Mouse (Mus musculus): ENCODE data around the gene Dact3. TPM values are rescaled to one million over a fixed set of nuclear protein-coding genes. Genes with fewer than 3 reads are reported as not detected.

Gene Dact3
- total RNA-seq (2021) = 1 to 10 TPM; 5.7 to 7.0 TPM
- long read RNA-seq, experiment 1, transcript Dact3-201 (4 exons, 2,989 nt) = major isoform, 18 of 19 reads
- long read RNA-seq, experiment 1, partial matches to known transcripts = 0 of 19 reads
- long read RNA-seq, experiment 1, other reads (novel, unspliced or antisense) = 1 of 19 reads
- long read RNA-seq, experiment 2, transcript Dact3-201 (4 exons, 2,989 nt) = major isoform, 10 of 16 reads
- long read RNA-seq, experiment 2, partial matches to known transcripts = 5 of 16 reads
- long read RNA-seq, experiment 2, other reads (novel, unspliced or antisense) = 1 of 16 reads

DNA sequence AGATGAGACGGTGACA is at the start of gene Dact3:
TSS of gene Dact3 (plus strand) at position 8 of the 16 bp plus-strand sequence.
- no peak for DNase-seq

DNA sequence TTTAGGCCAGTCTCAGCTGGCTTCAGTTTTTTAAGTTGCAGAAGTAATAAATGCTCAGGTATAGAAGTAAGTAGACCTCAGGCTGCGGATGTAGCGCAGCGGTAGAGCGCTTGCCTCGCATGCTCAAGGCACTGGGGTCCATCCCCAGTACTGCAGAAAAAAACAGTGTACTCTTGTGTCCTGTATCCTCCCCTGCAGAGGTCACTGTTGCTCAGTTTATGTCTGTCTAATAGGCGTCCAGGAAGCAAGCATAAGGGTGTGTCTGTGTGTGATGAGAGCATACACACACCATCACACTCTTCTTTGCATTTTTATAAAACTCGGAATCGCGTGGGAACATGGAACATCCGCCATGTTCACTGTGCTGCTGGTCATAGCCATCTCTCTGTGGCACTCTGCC is 49.3 kb upstream of the Dact3 start:
- DNase-seq = no peak

DNA sequence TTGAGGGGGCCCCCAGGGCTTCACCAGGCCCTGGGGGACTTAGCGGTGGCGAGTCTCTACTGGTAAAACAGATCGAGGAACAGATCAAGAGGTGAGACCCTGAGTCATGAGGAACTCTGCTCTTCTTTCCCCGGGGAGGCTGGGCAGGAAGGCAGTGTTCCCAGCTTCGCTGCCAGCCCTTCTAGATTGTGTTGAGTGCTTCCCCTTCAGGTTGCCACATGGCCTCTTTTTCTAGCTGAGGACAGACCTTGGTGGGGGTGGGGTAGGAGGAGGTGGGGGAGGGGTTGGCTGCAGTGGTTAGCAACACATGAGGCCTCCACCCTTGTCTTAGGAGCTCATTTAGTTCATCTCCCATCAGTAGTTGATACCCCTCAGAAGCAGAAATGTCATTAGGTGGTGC is 48.5 kb upstream of the Dact3 start:
- no peak for DNase-seq

DNA sequence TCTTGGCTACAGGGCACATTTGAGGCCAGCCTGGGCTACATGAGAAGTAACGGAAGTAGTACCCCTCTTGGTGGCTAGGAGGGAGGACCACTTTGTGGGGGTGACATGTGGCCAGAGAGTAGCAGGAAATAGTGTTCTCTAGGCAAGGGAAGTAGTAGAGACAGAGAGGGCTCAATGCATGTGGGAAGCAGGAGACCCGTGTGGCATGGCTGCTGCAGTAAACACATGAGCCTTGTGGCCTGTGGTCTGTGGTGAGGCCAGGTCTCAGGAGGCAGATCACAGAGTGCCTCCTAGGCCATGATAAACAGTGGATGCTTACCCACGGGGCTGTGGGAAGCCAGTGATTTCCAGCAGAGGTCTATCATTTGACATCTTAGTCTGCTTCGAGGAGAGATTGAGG is 47.8 kb upstream of the Dact3 start:
- DNase-seq = no peak

DNA sequence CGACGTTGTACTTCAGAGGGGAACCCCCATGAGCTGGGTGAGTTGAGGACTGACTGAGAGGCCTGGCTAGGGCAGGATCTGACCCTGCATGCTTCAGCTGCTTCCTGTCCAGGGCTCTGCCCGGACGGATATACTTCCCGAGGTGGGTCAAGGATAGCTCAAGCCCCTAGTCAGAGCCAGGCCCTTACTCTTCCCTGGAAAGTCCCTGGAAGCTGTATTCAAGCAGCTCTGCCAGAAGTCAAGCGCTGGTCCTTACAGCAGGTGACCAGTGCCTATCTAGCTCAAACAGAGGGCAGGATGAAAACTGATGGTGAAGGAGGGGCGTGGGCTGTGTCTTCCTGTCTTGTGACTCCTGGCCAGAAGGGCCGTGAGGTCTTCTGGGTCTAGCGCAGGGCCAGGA is 44.7 kb upstream of the Dact3 start:
- DNase-seq = no peak

DNA sequence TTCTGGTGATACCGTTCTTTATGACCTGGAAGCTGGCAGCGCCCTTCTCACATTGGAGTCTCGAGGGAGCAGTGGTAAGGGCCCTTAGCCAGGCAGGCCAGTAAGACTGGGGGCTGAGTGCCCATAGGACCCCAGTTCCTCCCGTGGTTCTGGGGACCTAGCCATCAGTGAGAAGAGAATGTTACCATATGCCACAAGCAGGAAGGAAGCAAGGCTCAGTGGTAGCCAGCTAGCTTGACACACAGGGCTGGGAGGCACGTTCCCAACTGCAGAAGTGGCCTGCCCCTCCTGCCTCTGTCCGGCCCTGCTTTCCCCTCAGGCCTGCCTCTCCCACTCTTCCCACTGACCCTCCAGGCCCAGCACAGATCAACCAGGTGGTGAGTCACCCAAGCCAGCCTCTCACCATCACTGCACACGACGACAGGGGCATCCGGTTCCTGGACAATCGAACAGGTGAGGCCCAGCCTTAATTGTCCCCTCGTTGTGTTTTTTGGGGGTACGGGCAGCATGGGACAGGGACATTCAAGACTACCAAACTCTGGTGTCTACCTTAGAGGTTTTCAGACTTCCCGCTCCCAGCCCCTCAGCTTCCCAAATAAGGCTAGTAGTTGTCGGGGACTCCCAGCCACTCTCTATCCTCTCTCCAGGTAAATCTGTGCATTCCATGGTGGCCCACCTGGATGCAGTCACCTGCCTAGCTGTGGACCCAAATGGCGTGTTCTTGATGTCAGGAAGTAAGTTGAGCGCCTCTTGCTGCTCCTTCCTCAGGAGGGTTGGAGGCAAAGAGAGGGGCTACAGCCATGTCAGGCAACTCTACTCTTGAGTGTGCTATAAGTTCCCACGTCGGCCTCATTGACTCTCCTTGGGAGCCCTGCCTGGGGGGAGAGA is 37.0 kb upstream of the Dact3 start:
- DNase-seq = no peak

DNA sequence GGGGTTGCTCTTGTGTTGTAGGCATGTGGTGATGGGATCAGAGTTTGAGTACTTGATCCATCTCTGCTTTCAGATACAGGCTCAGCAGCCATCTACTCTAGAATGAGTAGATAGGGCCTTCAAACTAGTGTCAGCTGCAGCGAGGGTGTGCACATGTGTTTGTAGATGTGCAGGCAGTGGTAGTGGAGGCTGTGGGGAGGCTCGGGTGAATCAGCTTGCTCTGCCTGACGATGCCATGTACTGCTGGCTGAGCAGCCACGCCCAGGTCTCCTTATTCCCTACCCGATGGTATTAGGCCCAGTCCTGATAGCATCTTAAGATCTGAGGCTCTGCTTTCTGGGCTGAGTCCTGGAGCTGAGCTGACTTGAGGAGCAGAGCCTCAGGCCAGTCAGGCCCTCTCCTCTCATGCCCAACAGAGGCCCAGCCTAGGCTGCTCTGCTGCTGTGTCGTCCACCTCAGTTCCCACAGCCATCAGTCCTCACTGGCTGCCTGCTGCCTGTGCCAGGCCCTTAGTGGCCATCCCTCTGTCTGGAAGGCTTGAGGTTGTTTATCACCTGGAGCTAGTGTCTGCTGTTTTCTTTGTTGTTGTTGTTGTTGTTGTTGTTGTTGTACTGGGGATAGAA is 36.2 kb upstream of the Dact3 start:
- DNase-seq = no peak

DNA sequence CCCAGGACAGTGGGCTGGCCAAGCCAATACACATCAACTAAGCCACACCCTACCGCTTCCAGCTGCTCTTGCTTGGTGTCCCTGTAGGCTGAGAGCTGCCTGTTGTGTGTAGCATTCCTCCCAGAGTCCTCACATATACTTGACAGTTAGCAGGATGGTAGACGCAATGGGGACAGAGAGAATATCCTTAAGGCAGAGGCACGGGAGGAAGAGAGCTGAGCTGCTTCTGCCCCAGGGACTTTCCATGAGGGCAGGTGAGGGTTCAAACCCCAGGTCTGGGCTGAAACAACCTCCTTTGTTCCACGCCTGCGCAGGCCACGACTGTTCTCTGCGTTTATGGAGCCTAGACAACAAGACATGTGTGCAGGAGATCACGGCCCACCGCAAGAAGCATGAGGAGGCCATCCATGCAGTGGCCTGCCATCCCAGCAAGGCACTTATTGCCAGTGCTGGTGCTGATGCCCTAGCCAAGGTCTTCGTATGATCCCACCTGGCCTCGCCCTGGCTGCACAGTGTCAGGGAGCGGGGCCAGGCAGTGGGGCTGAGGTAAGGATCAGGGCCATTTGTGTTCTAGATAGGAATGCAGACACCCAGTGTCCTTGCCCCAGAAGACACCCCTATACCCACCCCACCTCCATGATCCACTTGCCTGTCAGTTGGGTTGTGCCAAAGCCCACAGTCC is 35.5 kb upstream of the Dact3 start:
- DNase-seq = no peak

DNA sequence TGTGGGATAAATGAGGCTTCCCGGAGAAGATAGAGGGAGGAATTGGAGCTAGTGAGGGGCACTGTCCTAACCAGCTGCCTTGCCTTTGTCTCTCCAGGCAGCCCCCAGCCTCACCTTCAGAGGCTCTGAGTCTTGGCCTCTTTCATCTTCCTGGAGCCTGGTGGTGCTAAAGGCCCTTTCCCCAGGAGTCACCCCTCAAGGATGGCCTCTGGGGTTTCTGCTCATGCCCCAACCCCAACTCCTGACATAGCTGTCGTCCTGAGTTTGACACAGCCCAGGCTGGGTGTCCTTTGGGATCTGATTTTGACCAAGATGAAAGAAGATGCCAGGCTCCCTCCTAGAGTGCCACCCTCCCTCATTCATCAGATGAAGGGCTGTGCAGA is 35.0 kb upstream of the Dact3 start:
- no peak for DNase-seq

DNA sequence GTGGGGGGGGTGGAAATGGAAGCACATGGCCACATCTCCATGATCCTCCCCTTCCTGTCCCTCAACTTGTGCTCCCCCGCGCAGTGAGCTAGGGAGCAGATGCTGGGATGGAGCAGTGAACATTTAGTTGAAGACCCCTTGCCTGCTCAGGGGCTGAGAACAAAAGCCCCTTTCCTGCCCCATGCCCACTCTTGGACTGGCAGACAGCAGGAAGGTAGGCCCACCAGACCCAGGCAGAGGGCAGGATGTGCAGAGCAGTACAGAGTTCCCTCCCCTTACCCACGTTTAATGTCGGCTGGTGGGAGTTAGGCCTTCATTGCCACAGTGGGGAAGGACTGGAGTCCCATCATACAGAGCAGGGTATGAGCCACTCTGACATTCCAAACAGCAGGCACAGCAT is 34.0 kb upstream of the Dact3 start:
- no peak for DNase-seq

DNA sequence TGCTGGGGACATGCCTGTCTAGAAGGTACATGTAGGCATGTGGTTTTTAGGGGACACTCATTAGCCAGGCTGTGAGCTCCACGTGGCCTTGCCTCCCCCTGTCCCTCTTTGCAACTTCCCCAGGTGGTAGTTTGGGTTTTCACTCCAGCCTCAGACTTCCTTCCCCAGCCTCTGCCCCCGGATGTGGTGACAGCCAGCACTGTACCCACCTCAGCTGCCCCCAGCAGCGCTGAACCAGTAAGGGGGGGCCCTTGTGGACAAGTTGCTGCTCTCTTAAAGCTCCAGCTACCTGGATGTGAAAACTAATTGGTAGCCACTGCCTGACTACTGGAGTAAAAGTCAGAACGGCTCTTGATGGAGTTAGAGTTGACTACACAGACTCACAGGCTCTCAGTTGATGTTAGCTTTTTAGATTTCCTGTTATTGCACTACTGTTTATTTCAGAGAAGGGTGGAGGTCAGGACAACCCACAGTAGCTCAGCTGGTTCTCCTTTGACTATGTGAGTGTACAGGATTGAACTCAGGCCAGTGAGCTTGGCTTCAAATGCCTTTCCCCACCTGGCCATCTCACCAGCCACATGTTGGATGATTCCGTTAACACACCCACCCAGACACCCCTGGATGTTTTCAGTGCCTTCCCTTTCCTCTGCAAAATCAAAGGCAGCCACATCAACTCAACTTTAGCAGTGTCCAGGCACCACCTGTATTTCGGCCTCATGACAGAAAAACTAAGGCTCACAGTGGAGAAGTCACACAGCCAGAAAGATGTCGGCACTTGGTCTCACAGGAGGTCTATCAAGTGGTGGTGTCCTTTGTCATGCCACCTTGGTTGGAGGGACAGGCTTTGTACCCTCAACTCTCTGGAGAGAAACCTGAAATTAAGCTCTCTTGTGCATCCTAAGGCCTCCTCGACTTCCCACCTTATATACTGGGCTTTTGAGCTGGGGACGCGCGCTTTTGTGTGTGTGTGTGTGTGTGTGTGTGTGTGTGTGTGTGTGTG is 33.3 kb upstream of the Dact3 start:
- DNase-seq = no peak

DNA sequence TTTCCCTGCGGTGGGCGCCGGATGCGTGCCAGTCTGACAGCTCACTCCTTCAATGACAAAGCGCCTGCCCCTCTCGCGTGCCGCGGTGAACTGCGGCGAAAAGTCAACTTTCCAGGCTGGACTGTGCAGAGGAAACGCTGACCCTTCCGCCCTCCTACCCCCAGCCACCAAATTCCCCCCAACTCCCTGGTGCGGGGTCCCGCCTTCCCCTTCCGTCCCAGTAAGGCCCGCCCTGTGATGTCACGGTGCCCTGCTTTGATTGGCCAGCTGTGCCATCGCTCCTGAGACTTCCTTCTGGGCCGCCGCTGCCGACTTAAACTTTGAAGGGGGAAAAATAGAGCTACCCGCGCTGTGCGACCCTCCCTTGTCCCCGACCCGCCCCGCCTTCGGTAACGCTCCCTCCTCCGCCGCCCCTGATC is 32.5 kb upstream of the Dact3 start, which contains the start of gene Prkd2:
TSS of gene Prkd2 (plus strand) at position 258 of the 419 bp plus-strand sequence.
- DNase-seq = peak; percentile 95

DNA sequence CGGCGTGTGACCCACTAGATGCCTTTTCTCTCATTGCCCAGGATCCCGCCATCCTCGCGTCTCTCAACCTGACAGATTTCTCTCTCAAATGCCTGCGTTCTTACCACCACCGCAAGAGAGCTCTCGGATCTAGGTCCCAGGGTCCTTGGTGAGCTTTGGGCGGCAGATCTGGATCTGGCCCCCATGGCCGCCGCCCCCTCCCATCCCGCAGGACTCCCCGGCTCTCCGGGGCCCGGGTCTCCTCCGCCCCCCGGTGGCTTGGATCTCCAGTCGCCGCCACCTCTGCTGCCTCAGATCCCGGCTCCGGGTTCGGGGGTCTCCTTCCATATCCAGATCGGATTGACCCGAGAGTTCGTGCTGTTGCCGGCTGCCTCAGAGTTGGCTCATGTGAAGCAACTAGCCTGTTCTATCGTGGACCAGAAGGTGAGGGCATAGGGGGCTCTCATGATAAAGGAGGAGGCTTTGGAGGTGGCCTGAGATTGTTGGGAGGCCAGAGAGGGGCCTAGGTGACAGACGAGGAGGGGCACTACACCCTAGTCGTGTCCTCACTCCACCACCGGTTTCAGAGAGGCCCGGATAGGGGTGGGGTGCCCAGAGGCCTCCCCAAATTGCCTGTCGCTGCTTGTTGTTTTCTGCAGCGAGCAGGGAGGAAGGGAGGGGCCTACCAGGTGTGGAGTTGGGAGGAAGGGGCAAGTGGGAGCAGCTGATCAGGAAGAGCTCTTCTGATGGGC is 31.5 kb upstream of the Dact3 start:
- DNase-seq = peak; percentile 40

DNA sequence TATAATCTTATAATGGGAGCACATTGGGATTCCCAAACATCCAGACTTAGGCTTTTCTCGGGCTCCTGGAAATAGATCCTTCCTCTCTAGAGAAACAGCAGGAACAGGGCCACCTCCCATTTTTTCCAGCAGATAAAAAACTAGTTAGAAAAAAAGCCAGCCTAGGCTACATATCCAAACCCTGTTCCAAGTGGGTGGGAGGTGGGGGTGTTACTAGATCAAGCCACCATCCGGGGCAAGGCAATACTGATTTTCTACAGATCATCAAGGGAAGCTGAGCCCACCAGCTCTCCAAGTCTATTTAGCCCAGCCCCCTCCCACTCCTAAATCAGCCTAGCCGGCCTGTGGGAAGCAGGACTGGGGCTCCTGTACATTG is 30.4 kb upstream of the Dact3 start:
- no peak for DNase-seq

DNA sequence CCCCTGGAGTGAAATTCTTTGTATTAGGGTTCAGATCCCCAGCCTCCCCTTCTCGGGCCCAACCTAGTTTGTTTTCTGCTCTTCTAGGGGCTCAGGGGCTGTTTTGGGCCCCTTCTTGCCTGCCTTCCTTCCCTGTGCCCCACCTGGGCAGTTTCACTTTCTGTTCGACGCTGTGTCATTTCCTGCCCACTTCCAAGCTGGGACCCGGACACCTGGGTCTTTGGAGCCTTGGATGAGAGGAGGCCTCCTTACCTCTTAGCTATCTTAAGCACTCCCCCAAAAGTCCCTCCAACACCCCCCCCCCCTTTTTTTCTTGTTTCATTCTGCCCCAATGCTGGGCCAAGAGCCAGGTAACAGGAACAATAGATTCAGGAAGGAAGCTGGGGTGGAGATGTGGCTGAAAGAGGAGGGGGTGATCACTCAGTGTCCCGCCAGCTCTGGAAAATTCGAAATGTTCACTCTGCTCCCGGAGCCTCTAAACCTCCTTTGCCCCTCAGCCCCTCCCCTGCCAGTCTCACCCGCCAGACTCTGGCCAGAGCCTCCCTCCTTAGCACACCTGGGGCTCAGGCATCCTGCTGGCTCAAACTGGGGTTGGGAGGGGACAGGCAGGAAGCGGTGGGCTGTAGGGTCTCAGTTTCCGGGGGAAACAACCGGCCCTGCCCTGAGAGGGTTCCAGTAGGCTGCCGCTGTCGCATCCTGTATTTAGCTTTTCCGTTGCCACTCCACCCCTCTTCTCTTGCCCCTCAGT is 29.9 kb upstream of the Dact3 start:
- DNase-seq = peak; percentile 34

DNA sequence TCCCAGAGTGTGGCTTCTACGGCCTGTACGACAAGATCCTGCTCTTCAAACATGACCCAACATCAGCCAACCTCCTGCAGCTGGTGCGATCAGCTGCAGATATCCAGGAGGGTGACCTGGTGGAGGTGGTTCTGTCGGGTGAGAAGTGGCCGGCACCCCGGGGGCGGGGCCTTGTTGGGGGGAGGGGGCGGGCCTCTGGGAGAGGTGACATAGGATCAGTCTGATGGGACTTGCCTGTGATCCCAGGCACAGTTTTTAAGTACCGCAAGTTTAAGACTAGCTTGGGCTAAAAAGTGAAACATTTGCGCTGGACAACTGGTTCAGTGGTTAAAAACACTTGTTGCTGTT is 29.3 kb upstream of the Dact3 start:
- DNase-seq = no peak

DNA sequence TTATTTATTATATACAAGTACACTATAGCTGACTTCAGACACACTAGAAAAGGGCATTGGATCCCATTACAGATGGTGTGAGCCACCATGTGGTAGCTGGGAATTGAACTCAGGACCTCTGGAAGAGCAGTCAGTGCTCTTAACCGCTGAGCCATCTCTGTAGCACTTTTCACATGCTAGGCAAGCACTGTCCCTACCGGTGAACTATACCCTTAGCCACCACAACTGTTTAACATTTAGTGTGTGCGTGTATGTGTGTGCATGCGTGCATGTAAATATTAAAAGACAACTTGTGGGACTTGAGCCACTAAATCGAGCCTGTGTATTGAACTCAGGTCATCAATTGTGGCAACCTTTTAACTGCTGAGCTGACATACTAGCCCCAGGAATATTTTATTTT is 28.3 kb upstream of the Dact3 start:
- no peak for DNase-seq

DNA sequence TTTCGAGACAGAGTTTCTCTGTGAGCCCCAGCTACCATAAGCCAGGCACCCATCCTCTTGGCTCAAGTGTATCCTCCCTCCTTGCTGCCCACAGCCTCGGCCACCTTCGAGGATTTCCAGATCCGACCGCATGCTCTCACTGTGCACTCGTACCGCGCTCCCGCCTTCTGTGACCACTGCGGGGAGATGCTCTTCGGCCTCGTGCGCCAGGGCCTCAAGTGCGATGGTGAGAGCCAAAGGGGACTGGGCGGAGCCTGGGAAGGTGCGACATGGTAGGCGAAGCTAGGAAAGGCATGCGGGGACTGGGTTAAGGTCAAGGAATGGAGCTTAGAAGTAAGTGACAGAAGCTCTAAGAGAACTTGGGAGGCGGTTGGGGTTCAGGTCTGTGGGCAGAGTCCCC is 27.6 kb upstream of the Dact3 start:
- DNase-seq = no peak

DNA sequence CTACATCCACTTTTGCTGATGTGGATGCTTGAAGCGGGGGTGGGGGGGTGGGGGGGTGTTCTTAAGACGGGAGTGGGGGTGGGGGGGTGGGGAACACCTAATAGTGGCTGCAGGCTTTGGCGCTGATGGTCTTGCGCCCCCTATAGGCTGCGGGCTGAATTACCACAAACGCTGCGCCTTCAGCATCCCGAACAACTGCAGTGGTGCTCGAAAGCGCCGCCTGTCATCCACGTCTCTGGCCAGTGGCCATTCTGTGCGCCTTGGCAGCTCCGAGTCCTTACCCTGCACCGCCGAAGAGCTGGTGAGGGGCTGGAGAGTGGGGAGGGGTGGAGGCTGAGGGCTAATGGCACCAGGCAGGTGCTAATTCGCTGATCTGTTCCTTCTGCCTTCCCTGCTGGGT is 26.5 kb upstream of the Dact3 start:
- DNase-seq = peak; percentile 68

DNA sequence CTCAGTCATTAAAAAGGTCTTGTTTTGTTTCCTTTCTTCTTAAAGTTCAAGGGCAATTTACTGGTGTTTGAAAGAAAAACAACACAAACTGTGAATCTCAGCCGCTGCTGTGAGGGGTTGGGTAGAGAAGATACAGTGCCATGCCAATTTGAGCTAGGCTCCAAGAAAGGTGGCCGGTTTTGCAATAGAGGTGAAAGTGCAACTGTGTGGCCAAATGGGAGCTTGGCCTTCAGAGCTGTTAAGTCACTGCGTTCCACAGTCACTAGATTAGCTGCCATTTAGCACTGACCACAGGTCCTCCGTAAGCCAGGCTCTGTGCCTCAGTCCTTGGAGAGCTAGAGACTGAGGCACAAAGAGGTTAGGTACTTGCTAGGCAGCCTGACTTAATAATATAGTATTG is 23.5 kb upstream of the Dact3 start:
- DNase-seq = peak; percentile 59

DNA sequence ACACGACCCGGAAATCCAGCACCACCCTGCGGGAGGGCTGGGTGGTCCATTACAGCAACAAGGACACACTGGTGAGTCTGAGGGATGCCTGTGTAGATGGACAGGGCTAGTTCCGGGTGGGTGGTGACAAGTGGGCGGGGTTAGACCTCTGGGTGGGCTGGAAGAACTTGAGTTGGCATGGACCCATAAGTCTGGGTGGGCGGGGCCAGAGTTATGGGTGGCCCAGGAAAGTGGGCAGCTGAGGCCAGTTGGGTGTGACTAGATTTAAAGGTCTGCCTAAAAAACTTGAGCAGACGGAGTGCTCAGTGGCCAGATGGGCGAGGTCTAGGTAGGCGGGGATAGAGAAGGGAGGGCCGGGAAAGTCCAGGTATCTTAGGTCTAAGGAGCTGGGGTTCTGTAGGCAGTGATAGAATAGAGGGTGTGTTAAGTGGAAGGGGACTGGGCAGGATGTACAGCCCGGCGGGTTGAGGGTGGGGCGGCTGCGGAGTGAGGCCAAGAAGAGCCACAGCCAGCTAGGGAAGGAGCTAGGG is 21.8 kb upstream of the Dact3 start:
- no peak for DNase-seq

Data from adrenal gland, postnatal 10 days (tissue).